Mouse (Mus musculus): ENCODE data around the gene Tnfsf8. TPM values are rescaled to one million over a fixed set of nuclear protein-coding genes. Genes with fewer than 3 reads are reported as not detected.

Gene Tnfsf8
- polyA plus RNA-seq, 1 experiment from 2014 or later = 0.08 TPM

- Histone ChIP-seq H3K9me3 (no peaks in the 10 kb centered on the region), H3K27ac (no peak overlapping the region), H3K4me2 (no peak overlapping the region), H3K4me3 (no peak overlapping the region), H3K36me3 (no peaks in the 10 kb centered on the region), H3K27me3 (no peaks in the 10 kb centered on the region), H3K9ac (no peak overlapping the region), H3K4me1 (no peaks in the 10 kb centered on the region)
- no peak for ATAC-seq (ENCODE audit: insufficient number of reproducible peaks, insufficient read depth, low FRiP score, low TSS enrichment, low read depth)
- 72% methylated on average over 4 of the region's 4 CpGs for WGBS
Observed at GRCm38 (mm10) chr4:63823136-63823535, 38.0 kb downstream of the Tnfsf8 start.

- H3K27ac ChIP-seq = no peak overlapping the region
- ATAC-seq (ENCODE audit: insufficient number of reproducible peaks, insufficient read depth, low FRiP score, low TSS enrichment, low read depth) = no peak
Observed at GRCm38 (mm10) chr4:63817505-63817904, 43.6 kb downstream of the Tnfsf8 start.

GRCm38 (mm10) chr4:63815668-63816067 is 45.5 kb downstream of the Tnfsf8 start:
- no peaks in the 10 kb centered on the region for H3K9me3 ChIP-seq
- no peak overlapping the region for H3K9ac ChIP-seq
- ATAC-seq (ENCODE audit: insufficient number of reproducible peaks, insufficient read depth, low FRiP score, low TSS enrichment, low read depth) = no peak
- H3K27me3 ChIP-seq = no peaks in the 10 kb centered on the region
- no peaks in the 10 kb centered on the region for H3K4me1 ChIP-seq
- no peak overlapping the region for H3K4me2 ChIP-seq
- H3K27ac ChIP-seq = no peak overlapping the region
- H3K36me3 ChIP-seq = no peaks in the 10 kb centered on the region
- 83% methylated on average over 2 of the region's 2 CpGs for WGBS
- H3K4me3 ChIP-seq = no peak overlapping the region

More at GRCm38 (mm10) chr4:63817505-63817904, 43.6 kb downstream of the Tnfsf8 start:
- no peaks in the 10 kb centered on the region for H3K9me3 ChIP-seq
- H3K4me3 ChIP-seq = no peak overlapping the region
- H3K9ac ChIP-seq = no peak overlapping the region
- no peaks in the 10 kb centered on the region for H3K4me1 ChIP-seq
- H3K36me3 ChIP-seq = no peaks in the 10 kb centered on the region
- no peaks in the 10 kb centered on the region for H3K27me3 ChIP-seq
- no peak overlapping the region for H3K4me2 ChIP-seq

GRCm38 (mm10) chr4:63798083-63798482 is 63.1 kb downstream of the Tnfsf8 start:
- no peaks in the 10 kb centered on the region for H3K27me3 ChIP-seq
- WGBS = 71% methylated on average over 1 of the region's 1 CpGs
- no peaks in the 10 kb centered on the region for H3K9me3 ChIP-seq
- no peaks in the 10 kb centered on the region for H3K36me3 ChIP-seq
- H3K9ac ChIP-seq = no peak overlapping the region
- H3K4me3 ChIP-seq = no peak overlapping the region
- H3K27ac ChIP-seq = no peak overlapping the region
- ATAC-seq (ENCODE audit: insufficient number of reproducible peaks, insufficient read depth, low FRiP score, low TSS enrichment, low read depth) = no peak
- no peaks in the 10 kb centered on the region for H3K4me1 ChIP-seq
- no peak overlapping the region for H3K4me2 ChIP-seq

GRCm38 (mm10) chr4:63796527-63796926 is 64.6 kb downstream of the Tnfsf8 start:
- Histone ChIP-seq H3K36me3 (no peaks in the 10 kb centered on the region), H3K9me3 (no peaks in the 10 kb centered on the region), H3K4me1 (no peaks in the 10 kb centered on the region), H3K27ac (no peak overlapping the region), H3K9ac (no peak overlapping the region), H3K4me2 (no peak overlapping the region), H3K4me3 (no peak overlapping the region), H3K27me3 (no peaks in the 10 kb centered on the region)
- no peak for ATAC-seq (ENCODE audit: insufficient number of reproducible peaks, insufficient read depth, low FRiP score, low TSS enrichment, low read depth)
- 88% methylated on average over 1 of the region's 1 CpGs for WGBS

GRCm38 (mm10) chr4:63792328-63792727 is 68.8 kb downstream of the Tnfsf8 start:
- Histone ChIP-seq H3K4me1 (no peaks in the 10 kb centered on the region), H3K9me3 (no peaks in the 10 kb centered on the region), H3K4me2 (no peak overlapping the region), H3K27ac (no peak overlapping the region), H3K9ac (no peak overlapping the region), H3K36me3 (no peaks in the 10 kb centered on the region), H3K27me3 (no peaks in the 10 kb centered on the region), H3K4me3 (no peak overlapping the region)
- no peak for ATAC-seq (ENCODE audit: insufficient number of reproducible peaks, insufficient read depth, low FRiP score, low TSS enrichment, low read depth)
- 88% methylated on average over 3 of the region's 3 CpGs for WGBS

GRCm38 (mm10) chr4:63785466-63785865 is 75.7 kb downstream of the Tnfsf8 start:
- Histone ChIP-seq H3K27ac (no peak overlapping the region), H3K9ac (no peak overlapping the region), H3K27me3 (no peaks in the 10 kb centered on the region), H3K36me3 (no peaks in the 10 kb centered on the region), H3K4me3 (no peak overlapping the region), H3K4me1 (no peaks in the 10 kb centered on the region), H3K4me2 (no peak overlapping the region), H3K9me3 (no peaks in the 10 kb centered on the region)
- WGBS = 65% methylated on average over 2 of the region's 2 CpGs
- no peak for ATAC-seq (ENCODE audit: insufficient number of reproducible peaks, insufficient read depth, low FRiP score, low TSS enrichment, low read depth)

GRCm38 (mm10) chr4:63783826-63784225 is 77.3 kb downstream of the Tnfsf8 start:
- Histone ChIP-seq H3K9me3 (no peaks in the 10 kb centered on the region), H3K27me3 (no peaks in the 10 kb centered on the region), H3K4me2 (no peak overlapping the region), H3K4me1 (no peaks in the 10 kb centered on the region), H3K27ac (no peak overlapping the region), H3K36me3 (no peaks in the 10 kb centered on the region), H3K9ac (no peak overlapping the region), H3K4me3 (no peak overlapping the region)
- 65% methylated on average over 5 of the region's 5 CpGs for WGBS
- no peak for ATAC-seq (ENCODE audit: insufficient number of reproducible peaks, insufficient read depth, low FRiP score, low TSS enrichment, low read depth)

- Histone ChIP-seq H3K27me3 (no peaks in the 10 kb centered on the region), H3K4me1 (no peaks in the 10 kb centered on the region), H3K36me3 (no peaks in the 10 kb centered on the region), H3K9me3 (no peaks in the 10 kb centered on the region), H3K9ac (no peak overlapping the region), H3K27ac (no peak overlapping the region), H3K4me2 (no peak overlapping the region), H3K4me3 (no peak overlapping the region)
- 85% methylated on average over 7 of the region's 7 CpGs for WGBS
- ATAC-seq (ENCODE audit: insufficient number of reproducible peaks, insufficient read depth, low FRiP score, low TSS enrichment, low read depth) = no peak
Observed at GRCm38 (mm10) chr4:63782970-63783613, 78.1 kb downstream of the Tnfsf8 start.

Other genes with a start within 250 kb of the Tnfsf8 start
- not detected in 2 replicates for gene Tex48, start 238.9 kb downstream of the Tnfsf8 start, polyA plus RNA-seq (2015; fragmentation: Nextera tagmentation; extraction: Ambion mirVana)
- gene Gm11214, start 198.0 kb downstream of the Tnfsf8 start, polyA plus RNA-seq (2015; fragmentation: Nextera tagmentation; extraction: Ambion mirVana) = not detected in 2 replicates
- gene Tnfsf15, start 116.2 kb downstream of the Tnfsf8 start, polyA plus RNA-seq (2015; fragmentation: Nextera tagmentation; extraction: Ambion mirVana) = not detected in 2 replicates
- 48.0 and 61.7 TPM in 2 replicates for gene Tnc, start 185.7 kb upstream of the Tnfsf8 start, polyA plus RNA-seq (2015; fragmentation: Nextera tagmentation; extraction: Ambion mirVana)